Mouse (Mus musculus) embryonic facial prominence, embryonic 15.5 days (tissue): ENCODE measurements at regions not wholly inside any gene's neighbourhood (a gene's known extent, or its start where the extent isn't known, plus 50 kb on each side); places are given as distances from the start of the nearest gene placed in this dataset.

Source experiments
- ATAC-seq: fragments of 200-750 bp; cut with Nextera tagmentation; 2 replicates; pipeline ENCODE4 v1.8.0; 2017; ENCODE audit warnings: low read depth, moderate TSS enrichment; ENCODE audit not compliant: insufficient number of reproducible peaks, low FRiP score, low TSS enrichment
- H3K27ac ChIP-seq: fragments of 300-500 bp; sonication (generic); replicated peaks from 2 replicates; pipeline ENCODE4 v1.5.1; 2015; ENCODE audit warnings: mild to moderate bottlenecking, inconsistent platforms
- H3K27me3 ChIP-seq: fragments of 300-500 bp; sonication (generic); 2 replicates; pipeline ENCODE4 v1.6.1; 2015; ENCODE audit warnings: inconsistent platforms
- H3K36me3 ChIP-seq: fragments of 300-500 bp; sonication (generic); 2 replicates; pipeline ENCODE4 v1.6.1; 2015; ENCODE audit warnings: mild to moderate bottlenecking, inconsistent platforms
- H3K4me1 ChIP-seq: fragments of 300-500 bp; sonication (generic); 2 replicates; pipeline ENCODE4 v1.6.1; 2015; ENCODE audit warnings: inconsistent platforms
- H3K4me2 ChIP-seq: fragments of 300-500 bp; sonication (generic); replicated peaks from 2 replicates; pipeline ENCODE4 v1.6.1; 2015; ENCODE audit warnings: mild to moderate bottlenecking, inconsistent platforms
- H3K4me3 ChIP-seq: fragments of 300-500 bp; sonication (generic); replicated peaks from 2 replicates; pipeline ENCODE4 v1.5.1; 2015; ENCODE audit warnings: mild to moderate bottlenecking, inconsistent platforms
- H3K9ac ChIP-seq: fragments of 300-500 bp; sonication (generic); 2 replicates; pipeline ENCODE4 v1.6.1; 2015; ENCODE audit warnings: inconsistent platforms
- H3K9me3 ChIP-seq: fragments of 300-500 bp; sonication (generic); replicated peaks from 2 replicates; pipeline ENCODE4 v1.6.1; 2016; ENCODE audit warnings: inconsistent platforms
- WGBS: fragments of 180-500 bp; shearing (Covaris S2); methylation state at CpG from one replicate; pipeline ENCODE4 v1.1.7; 2015; 5-methylcytosine and 5-hydroxymethylcytosine counted together

- H3K9ac ChIP-seq, result no peak overlapping the region
- no peaks in the 10 kb centered on the region for H3K36me3 ChIP-seq
- H3K4me2 ChIP-seq, result no peak overlapping the region
- no peak overlapping the region for H3K27ac ChIP-seq
- H3K9me3 ChIP-seq, result no peaks in the 10 kb centered on the region
- ATAC-seq, result no peak
- 100% methylated on average over 1 of the region's 1 CpGs for WGBS
- peaks cover 5% of the 10 kb centered on the region; the same call in 1 of the 2 replicates for H3K4me1 ChIP-seq
- H3K4me3 ChIP-seq, result no peak overlapping the region
- H3K27me3 ChIP-seq, result no peaks in the 10 kb centered on the region
These were observed 77.2 kb downstream of the Gm10604 start for GRCm38 (mm10) chr4:11903861-11904260.

GRCm38 (mm10) chr4:11903401-11903800 lies 77.7 kb downstream of the Gm10604 start:
- Histone ChIP-seq H3K4me2 (no peak overlapping the region), H3K9ac (no peak overlapping the region), H3K27me3 (no peaks in the 10 kb centered on the region), H3K4me3 (no peak overlapping the region), H3K27ac (no peak overlapping the region), H3K4me1 (peaks cover 5% of the 10 kb centered on the region; the same call in 1 of the 2 replicates), H3K9me3 (no peaks in the 10 kb centered on the region), H3K36me3 (no peaks in the 10 kb centered on the region)
- ATAC-seq, result no peak
- WGBS, result 91% methylated on average over 5 of the region's 5 CpGs

- no peak overlapping the region for H3K4me3 ChIP-seq
- no peak for ATAC-seq
These were observed 81.0 kb downstream of the Gm10604 start for GRCm38 (mm10) chr4:11899979-11900624.

GRCm38 (mm10) chr4:11897231-11897630 lies 83.8 kb downstream of the Gm10604 start:
- ATAC-seq, result no peak
- Histone ChIP-seq H3K36me3 (no peaks in the 10 kb centered on the region), H3K27me3 (no peaks in the 10 kb centered on the region)

More at GRCm38 (mm10) chr4:11899979-11900624, 81.0 kb downstream of the Gm10604 start:
- peaks cover 5% of the 10 kb centered on the region; the same call in 1 of the 2 replicates for H3K4me1 ChIP-seq
- no peaks in the 10 kb centered on the region for H3K9me3 ChIP-seq
- H3K4me2 ChIP-seq, result 0 out of 2 replicates have a peak overlapping the region, but pooled peaks have one; percentile 8
- H3K36me3 ChIP-seq, result no peaks in the 10 kb centered on the region
- no peak overlapping the region for H3K27ac ChIP-seq
- H3K27me3 ChIP-seq, result no peaks in the 10 kb centered on the region
- 6% methylated on average over 10 of the region's 10 CpGs for WGBS
- no peak overlapping the region for H3K9ac ChIP-seq

GRCm38 (mm10) chr4:11895857-11896825 lies 84.9 kb downstream of the Gm10604 start:
- Histone ChIP-seq H3K36me3 (no peaks in the 10 kb centered on the region), H3K9ac (no peak overlapping the region), H3K27me3 (no peaks in the 10 kb centered on the region), H3K4me1 (peaks cover 5% of the 10 kb centered on the region; the same call in 1 of the 2 replicates), H3K4me3 (no peak overlapping the region), H3K4me2 (no peak overlapping the region), H3K9me3 (no peaks in the 10 kb centered on the region), H3K27ac (no peak overlapping the region)
- ATAC-seq, result no peak
- WGBS, result 72% methylated on average over 6 of the region's 6 CpGs

More at GRCm38 (mm10) chr4:11897231-11897630, 83.8 kb downstream of the Gm10604 start:
- Histone ChIP-seq H3K9ac (no peak overlapping the region), H3K9me3 (no peaks in the 10 kb centered on the region), H3K4me3 (no peak overlapping the region), H3K4me2 (no peak overlapping the region), H3K27ac (no peak overlapping the region), H3K4me1 (peaks cover 5% of the 10 kb centered on the region; the same call in 1 of the 2 replicates)

GRCm38 (mm10) chr4:11893560-11894205 lies 87.4 kb downstream of the Gm10604 start:
- ATAC-seq, result no peak; the same call in 1 of the 2 replicates
- H3K9me3 ChIP-seq, result no peaks in the 10 kb centered on the region
- no peaks in the 10 kb centered on the region for H3K4me1 ChIP-seq
- H3K4me2 ChIP-seq, result no peak overlapping the region
- no peaks in the 10 kb centered on the region for H3K27me3 ChIP-seq
- no peak overlapping the region for H3K9ac ChIP-seq
- no peak overlapping the region for H3K27ac ChIP-seq
- no peak overlapping the region for H3K4me3 ChIP-seq
- 51% methylated on average over 9 of the region's 9 CpGs for WGBS
- H3K36me3 ChIP-seq, result no peaks in the 10 kb centered on the region

- no peaks in the 10 kb centered on the region for H3K36me3 ChIP-seq
- H3K4me2 ChIP-seq, result no peak overlapping the region
- WGBS, result 57% methylated on average over 6 of the region's 6 CpGs
- no peaks in the 10 kb centered on the region for H3K27me3 ChIP-seq
- no peak for ATAC-seq
- no peak overlapping the region for H3K4me3 ChIP-seq
- H3K9me3 ChIP-seq, result no peaks in the 10 kb centered on the region
- H3K27ac ChIP-seq, result no peak overlapping the region
- no peak overlapping the region for H3K9ac ChIP-seq
- H3K4me1 ChIP-seq, result 0 out of 2 replicates have a peak, but pooled peaks cover 8% of the 10 kb centered on the region
These were observed 91.9 kb downstream of the Gm10604 start for GRCm38 (mm10) chr4:11889039-11889600.

GRCm38 (mm10) chr4:11887377-11887776 lies 93.7 kb downstream of the Gm10604 start:
- H3K4me3 ChIP-seq, result no peak overlapping the region
- 36% methylated on average over 1 of the region's 1 CpGs for WGBS
- ATAC-seq, result no peak

GRCm38 (mm10) chr4:11885499-11885898 lies 95.6 kb downstream of the Gm10604 start:
- Histone ChIP-seq H3K4me3 (no peak overlapping the region), H3K27me3 (no peaks in the 10 kb centered on the region), H3K36me3 (no peaks in the 10 kb centered on the region), H3K4me2 (no peak overlapping the region), H3K9me3 (no peaks in the 10 kb centered on the region), H3K4me1 (0 out of 2 replicates have a peak, but pooled peaks cover 8% of the 10 kb centered on the region), H3K27ac (peak overlapping the region; percentile 45; the same call in 1 of the 2 replicates), H3K9ac (no peak overlapping the region)
- 63% methylated on average over 4 of the region's 4 CpGs for WGBS
- 0 out of 2 replicates have a peak, but pooled peaks have one; percentile 2 for ATAC-seq

More at GRCm38 (mm10) chr4:11887377-11887776, 93.7 kb downstream of the Gm10604 start:
- Histone ChIP-seq H3K27me3 (no peaks in the 10 kb centered on the region), H3K9ac (no peak overlapping the region), H3K36me3 (no peaks in the 10 kb centered on the region), H3K9me3 (no peaks in the 10 kb centered on the region), H3K4me2 (no peak overlapping the region), H3K27ac (no peak overlapping the region), H3K4me1 (0 out of 2 replicates have a peak, but pooled peaks cover 8% of the 10 kb centered on the region)

GRCm38 (mm10) chr4:11884818-11885217 lies 96.2 kb downstream of the Gm10604 start:
- no peaks in the 10 kb centered on the region for H3K9me3 ChIP-seq
- peak; percentile 73 for ATAC-seq
- 25% methylated on average over 7 of the region's 7 CpGs for WGBS
- H3K27ac ChIP-seq, result peak overlapping the region; percentile 45; the same call in 1 of the 2 replicates
- no peaks in the 10 kb centered on the region for H3K36me3 ChIP-seq
- no peaks in the 10 kb centered on the region for H3K27me3 ChIP-seq
- H3K4me3 ChIP-seq, result no peak overlapping the region
- H3K4me1 ChIP-seq, result 0 out of 2 replicates have a peak, but pooled peaks cover 8% of the 10 kb centered on the region
- no peak overlapping the region for H3K9ac ChIP-seq
- H3K4me2 ChIP-seq, result no peak overlapping the region
